Mouse (Mus musculus) brain, adult 2 months (tissue): ENCODE data around the gene Crtc1.

Experiments used
- DNase-seq: peaks from one replicate; pipeline ENCODE4 v3.0.0; 2011; ENCODE audit warnings: low read depth, low spot score

Crtc1 gene

GRCm38 (mm10) chr8:70463306-70463705, 23.9 kb upstream of the Crtc1 start:
- DNase-seq, result peak; percentile 89

- DNase-seq, result peak; percentile 50
These were observed 23.1 kb upstream of the Crtc1 start for GRCm38 (mm10) chr8:70462516-70462813.

- DNase-seq, result no peak
These were observed 22.6 kb upstream of the Crtc1 start for GRCm38 (mm10) chr8:70461765-70462515.

GRCm38 (mm10) chr8:70460606-70461005, 21.2 kb upstream of the Crtc1 start:
- DNase-seq, result peak; percentile 87

GRCm38 (mm10) chr8:70460199-70460598, 20.8 kb upstream of the Crtc1 start:
- DNase-seq, result no peak

GRCm38 (mm10) chr8:70459636-70460035, 20.3 kb upstream of the Crtc1 start:
- no peak for DNase-seq

- no peak for DNase-seq
These were observed 19.1 kb upstream of the Crtc1 start for GRCm38 (mm10) chr8:70458462-70458861.

- DNase-seq, result no peak
These were observed 18.5 kb upstream of the Crtc1 start for GRCm38 (mm10) chr8:70457882-70458281.

- no peak for DNase-seq
These were observed 17.6 kb upstream of the Crtc1 start for GRCm38 (mm10) chr8:70456996-70457395.

- DNase-seq, result peak; percentile 81
These were observed 14.5 kb upstream of the Crtc1 start for GRCm38 (mm10) chr8:70453852-70454251.

- peak; percentile 81 for DNase-seq
These were observed 13.0 kb upstream of the Crtc1 start for GRCm38 (mm10) chr8:70452196-70452966.

- peak; percentile 50 for DNase-seq
These were observed 8.5 kb upstream of the Crtc1 start for GRCm38 (mm10) chr8:70447639-70448420.

GRCm38 (mm10) chr8:70445988-70446387, 6.6 kb upstream of the Crtc1 start:
- DNase-seq, result no peak

- no peak for DNase-seq
These were observed 3.9 kb upstream of the Crtc1 start for GRCm38 (mm10) chr8:70443326-70443725.

- no peak for DNase-seq
These were observed 2.2 kb upstream of the Crtc1 start for GRCm38 (mm10) chr8:70441565-70441964.

- no peak for DNase-seq
These were observed 867 bp upstream of the Crtc1 start for GRCm38 (mm10) chr8:70440246-70440645.

GRCm38 (mm10) chr8:70439848-70440179, 435 bp upstream of the Crtc1 start:
- no peak for DNase-seq

- DNase-seq, result no peak
These were observed 956 bp downstream of the Crtc1 start for GRCm38 (mm10) chr8:70438423-70438822.

GRCm38 (mm10) chr8:70435156-70435555, 4.2 kb downstream of the Crtc1 start:
- DNase-seq, result peak; percentile 62

GRCm38 (mm10) chr8:70432991-70433536, 6.3 kb downstream of the Crtc1 start:
- no peak for DNase-seq

GRCm38 (mm10) chr8:70431213-70431612, 8.2 kb downstream of the Crtc1 start:
- DNase-seq, result no peak

- no peak for DNase-seq
These were observed 13.0 kb downstream of the Crtc1 start for GRCm38 (mm10) chr8:70426300-70426907.
